Mouse (Mus musculus) spleen, adult 2 months (tissue): ENCODE data around the gene Fam171a2.

Experiments used
- CTCF ChIP-seq: fragments of 200-500 bp; IDR thresholded peaks from 2 replicates; pipeline ENCODE4 v1.5.1; 2011; ENCODE audit warnings: mild to moderate bottlenecking, inconsistent platforms; ENCODE audit not compliant: insufficient read depth, insufficient read length, insufficient replicate concordance; ENCODE audit errors: extremely low read depth
- POLR2A ChIP-seq: fragments of 200-500 bp; IDR thresholded peaks from 2 replicates; pipeline ENCODE4 v1.6.1; 2011; ENCODE audit warnings: low read depth, low read length, inconsistent platforms

DNA sequence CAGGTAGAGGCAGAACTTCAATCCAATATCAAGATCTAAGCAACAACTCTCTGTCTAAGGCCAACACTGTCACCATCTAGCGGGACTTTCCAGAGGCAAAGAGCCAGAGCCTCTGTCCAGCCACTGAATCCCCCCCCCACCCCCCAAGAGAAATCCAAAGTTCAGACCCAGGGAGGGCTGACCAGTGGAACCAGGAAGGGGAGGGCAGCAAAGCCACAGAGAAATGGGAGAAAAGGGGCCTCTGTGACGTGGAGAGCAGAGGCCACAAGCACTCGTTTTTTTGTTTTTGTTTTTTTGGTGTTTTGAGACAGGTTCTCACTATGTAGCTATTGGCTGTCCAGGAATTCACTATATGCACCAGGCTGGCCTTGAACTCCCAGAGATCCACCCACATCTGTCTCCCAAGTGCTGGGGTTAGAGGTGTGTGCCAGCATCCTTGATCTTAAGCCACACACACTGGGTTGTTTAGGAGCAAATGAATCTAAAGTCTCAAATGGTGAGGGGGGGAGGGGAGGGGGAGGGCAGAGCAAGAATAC is 37.6 kb downstream of the Fam171a2 start:
- TF ChIP-seq CTCF = no peak
- no peak for TF ChIP-seq POLR2A
